Mouse (Mus musculus) adrenal gland, postnatal 14 days (tissue): Measurements from ENCODE around the gene Lmf1. TPM values are rescaled to one million over a fixed set of nuclear protein-coding genes. Genes with fewer than 3 reads are reported as not detected.
A peak's percentile ranks its signal among the peaks of the same experiment; 100 is the strongest.

ENCODE experiments used
- DNase-seq: peaks from one replicate; pipeline ENCODE4 v3.0.0; 2021; ENCODE audit warnings: mixed read lengths
- total RNA-seq: library from RNA; stranded (reverse); gene quantifications from 2 replicates; pipeline ENCODE4 v1.2.3, GENCODE M21; 2021

The Lmf1 gene
- total RNA-seq, 1 experiment from 2014 or later = 40.6 TPM

DNA sequence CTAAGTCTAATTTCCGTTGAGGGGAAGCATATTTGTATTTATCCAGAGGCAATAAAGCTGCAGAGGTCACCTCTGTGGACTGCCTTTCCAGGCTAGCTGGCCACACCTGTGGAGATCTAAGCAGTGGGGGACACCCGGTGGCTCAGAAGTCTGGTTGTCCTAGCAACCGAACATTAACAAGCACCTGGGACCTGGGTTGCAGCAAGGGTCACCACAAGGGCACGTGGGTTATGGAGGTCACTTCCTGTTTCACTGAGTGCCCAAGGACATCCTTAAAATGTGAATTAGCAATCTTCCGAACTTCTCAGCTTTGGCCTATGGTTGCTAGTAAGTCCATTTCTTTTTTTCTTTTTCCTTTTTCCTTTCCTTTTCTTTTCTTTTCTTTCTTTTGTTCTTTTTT is 25.3 kb downstream of the Lmf1 start:
- no peak for DNase-seq

DNA sequence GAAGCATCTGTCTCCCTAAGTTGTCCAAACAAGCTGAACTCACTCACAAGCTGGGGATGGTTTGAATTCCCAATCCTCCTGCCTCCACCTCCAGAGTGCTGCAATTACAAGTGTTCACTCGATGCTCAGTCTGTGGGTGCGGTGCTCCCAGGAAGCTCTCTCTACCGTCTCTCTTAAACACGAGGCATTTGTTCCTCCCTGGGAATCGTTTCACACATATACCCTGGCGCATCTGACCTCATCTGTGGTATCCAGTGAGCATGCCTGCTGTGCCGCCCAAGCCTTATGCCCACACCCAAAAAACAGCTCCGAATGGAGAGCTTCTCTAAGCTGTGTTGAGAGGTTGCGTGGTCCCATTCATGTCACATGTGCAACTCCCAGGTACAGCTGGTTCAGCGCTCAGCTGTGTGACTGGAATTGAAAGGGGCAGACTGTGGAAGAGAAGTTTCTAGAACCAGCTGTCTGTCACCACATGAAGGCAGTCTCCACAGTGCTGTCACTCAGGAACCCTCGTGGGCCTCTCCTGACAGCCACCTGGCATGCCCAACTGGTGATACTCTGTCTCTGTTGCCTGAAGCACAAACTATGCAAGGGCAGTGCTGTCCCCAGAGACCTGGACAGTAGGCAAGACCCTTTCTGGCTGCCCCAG is 29.4 kb downstream of the Lmf1 start:
- DNase-seq = no peak

DNA sequence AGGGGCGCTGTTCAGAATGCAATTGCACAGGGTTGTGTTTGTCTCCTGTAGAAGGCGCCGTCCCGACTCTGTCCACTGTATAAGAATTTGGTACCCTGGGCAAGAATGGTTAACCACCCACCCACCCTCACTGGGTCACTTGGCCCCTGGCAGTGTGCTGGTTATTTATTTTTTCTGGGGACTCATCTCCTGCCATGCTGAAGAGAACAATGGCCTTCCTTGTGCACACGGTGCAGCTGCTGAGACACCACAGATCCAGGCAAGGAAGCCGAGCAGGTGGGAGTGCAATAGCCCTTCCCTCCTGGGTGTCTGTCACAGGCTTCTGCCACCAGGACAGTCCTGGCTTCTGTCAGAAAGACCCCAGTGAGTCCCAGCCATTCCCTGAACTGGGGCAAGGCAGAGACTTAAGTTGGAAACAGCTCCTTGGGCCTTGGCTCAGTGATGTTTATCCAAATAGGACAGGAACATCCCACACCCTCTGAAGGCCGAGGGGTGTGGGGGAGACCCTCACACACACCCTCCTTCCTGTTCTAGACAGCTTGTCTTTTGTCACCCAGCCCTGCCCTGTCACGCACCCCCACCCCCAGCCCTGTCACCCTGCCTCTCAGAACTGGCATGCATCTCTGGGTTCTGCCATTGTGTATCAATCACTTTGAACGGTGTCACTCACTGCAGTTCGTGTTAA is 30.1 kb downstream of the Lmf1 start:
- DNase-seq = no peak

DNA sequence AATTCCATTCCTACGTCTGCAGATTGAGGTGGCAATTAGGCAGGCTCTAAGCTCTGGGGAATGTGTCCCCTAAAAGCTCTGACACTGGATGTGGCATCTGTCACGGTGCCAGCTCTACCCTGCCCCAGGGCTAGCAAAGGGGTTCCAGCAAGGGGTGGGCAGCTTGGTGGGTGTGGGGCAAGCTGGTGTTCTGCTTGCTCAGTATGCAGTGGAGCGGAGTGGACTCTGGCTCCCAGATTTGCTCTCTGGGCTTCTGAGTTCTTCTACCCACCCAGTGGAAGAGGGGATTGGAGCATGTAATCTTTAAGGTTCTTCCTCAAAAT is 30.6 kb downstream of the Lmf1 start:
- no peak for DNase-seq

DNA sequence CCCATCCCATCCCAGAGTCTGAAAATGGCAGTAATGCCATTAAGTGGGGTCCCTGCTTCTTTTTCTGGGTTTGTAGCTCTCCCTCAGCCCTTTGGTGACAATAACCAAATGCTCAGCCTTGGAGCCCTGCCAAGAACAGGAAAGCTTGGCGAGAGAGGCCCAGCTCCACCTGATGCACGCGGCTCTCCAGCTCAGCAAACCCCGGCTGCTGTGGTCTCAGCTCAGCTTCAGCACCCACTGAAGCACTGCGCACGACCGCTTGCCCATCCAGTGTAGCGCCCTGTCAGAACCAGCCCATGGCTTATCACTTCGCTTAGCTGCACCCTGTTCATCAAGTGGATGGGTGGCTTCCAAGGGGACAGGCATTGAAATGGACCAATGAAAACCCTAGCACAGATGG is 31.3 kb downstream of the Lmf1 start:
- peak; percentile 65 for DNase-seq

DNA sequence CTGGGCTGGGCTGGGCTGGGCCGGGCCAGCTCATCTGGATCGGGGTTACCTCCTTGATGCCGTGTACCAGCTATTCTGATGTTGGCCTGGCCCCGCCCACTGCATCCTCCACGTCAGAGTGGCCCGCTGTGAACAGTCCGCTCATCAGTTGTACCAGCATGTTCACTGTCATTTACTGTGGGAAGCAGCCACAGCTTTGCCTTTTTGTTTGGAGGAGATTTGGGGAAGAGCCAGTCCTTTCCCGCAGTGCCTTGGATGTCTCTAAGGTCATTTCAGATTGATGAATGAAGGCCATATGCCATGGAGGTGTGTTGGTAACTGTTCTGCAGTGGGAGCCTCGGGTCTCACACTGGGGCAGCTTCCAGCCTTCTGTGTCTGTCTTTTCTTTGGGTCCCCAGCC is 33.7 kb downstream of the Lmf1 start:
- no peak for DNase-seq

DNA sequence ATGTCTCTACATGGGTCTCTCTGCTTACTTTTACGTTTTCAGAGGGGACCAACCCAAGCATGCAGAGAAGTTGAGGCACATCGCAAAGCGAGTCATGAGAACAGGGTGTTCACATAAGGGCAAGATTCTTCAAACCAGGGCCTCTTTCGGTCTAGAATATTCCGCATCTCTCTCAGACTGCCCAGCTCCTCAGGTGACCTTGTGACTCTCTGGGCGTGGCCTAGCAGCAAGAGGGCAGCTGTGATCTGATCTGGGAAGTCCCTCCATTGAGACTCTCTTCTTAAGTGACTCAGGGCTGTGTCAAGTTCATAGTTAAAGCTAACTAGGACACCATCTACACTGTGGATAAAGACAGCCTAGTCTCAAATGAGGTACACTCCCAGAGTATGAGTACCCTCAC is 34.4 kb downstream of the Lmf1 start:
- no peak for DNase-seq

DNA sequence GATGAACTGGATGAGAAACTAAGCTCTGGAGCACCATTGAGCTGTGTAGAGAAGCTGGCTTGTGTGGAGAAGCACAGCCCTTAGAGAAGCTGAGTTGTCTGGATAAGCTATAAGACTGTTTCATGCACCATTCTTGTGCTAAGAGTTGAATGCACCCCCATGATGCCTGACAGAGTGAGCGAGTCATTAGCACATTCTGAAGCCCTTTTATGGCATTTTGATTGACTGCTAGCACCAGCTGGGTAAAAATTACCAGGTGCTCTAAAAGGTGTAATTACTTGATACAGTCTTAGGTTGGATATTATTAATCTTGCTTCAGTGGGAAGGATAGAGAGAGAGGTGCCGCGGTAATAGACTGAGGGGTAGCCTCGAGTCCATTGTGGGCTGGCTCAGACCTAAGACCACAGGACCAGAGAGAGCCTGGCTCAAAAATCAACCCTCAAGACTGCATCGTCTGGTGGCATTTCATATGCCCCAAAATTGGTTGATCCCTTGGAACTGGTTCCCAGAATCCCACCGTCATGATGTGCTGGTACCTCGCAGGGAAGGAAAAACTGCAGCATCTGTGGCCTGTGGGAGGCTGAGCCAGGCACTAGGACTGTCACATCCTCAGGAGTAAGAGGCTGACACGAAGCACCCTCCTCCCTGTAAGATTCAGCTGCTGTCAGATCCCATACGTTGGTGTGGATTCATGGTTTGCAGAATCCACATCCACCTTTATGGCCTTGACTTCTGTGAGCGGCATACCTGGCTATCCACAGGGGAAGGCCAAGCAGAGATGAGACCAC is 36.0 kb downstream of the Lmf1 start:
- DNase-seq = no peak

DNA sequence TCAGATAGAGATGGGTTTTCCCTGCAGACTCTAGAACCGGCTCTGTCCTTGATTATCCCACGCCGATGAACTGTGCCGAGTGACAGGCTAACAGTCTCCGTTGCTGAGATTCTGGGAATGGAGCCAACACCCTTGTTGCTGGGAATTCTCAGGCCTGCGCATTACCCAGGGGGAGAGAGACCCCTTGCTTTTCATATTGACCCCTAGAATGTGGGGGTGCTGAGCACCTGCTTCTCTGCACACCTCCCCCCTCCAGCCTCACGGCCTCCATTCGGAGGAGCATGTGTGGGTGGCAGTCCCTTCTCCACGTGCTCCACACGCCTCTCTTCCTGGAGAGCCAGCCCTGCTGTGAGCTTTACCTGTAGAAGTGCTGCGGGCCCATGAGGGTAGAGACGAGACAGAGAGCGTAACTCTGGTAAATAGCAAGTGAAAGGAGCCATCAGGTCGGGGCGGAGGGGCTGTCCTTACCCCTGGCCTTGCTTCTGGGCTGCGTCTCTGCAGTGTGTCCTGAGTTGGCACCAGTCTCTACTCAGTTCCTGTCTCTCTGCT is 39.7 kb downstream of the Lmf1 start:
- peak; percentile 72 for DNase-seq

DNA sequence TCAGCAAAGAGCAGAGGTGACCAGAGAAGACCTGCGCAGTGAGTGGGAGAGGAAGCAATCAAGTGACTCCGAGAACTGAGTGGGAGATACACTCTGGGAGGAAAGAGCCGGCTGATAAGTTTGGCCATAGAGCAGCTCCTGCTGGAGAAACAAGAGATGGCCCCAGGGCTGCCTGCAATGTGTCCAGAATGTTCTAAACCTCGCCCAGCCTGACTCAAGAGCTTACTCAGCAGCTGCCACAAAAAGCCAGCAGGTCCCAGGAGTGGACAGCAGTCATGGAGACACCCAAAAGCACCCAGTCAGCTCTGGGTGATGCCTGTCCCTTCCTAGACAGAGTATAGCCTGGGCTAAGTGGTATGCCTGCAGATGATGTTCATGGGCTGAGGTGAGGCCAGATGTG is 44.6 kb downstream of the Lmf1 start:
- no peak for DNase-seq

DNA sequence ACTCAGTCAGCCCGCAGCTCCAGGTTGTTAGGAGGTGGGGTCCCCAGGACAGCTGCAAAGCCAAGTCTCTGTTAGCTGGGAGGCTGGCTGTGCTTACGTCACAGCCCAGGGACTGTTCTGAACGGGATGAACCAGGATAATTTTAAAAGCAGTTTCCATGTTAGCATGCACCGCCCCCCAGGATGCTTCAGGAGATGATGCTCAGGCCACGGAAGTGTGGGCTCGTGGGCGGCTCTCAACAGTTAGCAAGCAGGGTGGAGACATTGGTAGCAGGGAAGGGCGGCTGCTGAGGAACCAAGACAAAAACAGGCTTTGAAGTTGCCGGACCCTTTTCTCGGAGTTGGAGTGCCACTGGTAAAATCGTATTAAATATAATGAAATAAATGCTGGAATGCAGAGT is 45.0 kb downstream of the Lmf1 start:
- DNase-seq = no peak

DNA sequence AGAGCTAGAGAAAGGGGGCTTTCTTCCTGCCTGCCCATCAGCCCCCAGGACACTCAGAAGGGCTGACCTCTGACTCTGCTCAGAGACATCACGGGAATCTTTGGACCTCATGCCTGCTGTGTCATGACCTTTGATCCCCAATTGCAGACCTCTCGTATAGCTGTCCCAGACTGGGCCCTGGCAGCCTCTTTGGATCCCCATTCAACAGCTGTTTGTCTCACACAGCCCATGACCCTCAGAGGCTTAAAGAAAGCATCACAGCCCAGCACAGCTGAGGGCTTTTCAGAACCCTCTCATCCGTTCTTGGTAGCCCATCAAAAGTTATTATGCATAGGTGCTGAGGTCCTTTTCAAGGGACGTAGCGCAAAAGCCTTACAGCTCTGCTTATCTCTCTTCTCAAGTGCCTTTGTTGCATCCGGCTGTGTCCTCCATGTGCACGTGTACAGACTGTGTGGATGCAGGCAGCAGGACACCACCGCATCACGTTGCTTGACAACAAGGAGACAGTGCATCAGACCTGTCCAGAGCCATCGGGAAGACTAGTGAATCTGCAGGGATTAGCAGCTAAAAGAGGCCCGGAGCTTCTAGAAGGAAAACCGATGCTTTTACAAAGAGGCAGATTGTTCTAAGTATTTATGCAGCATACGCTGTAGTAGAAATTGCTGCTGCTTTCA is 45.7 kb downstream of the Lmf1 start:
- DNase-seq = no peak

DNA sequence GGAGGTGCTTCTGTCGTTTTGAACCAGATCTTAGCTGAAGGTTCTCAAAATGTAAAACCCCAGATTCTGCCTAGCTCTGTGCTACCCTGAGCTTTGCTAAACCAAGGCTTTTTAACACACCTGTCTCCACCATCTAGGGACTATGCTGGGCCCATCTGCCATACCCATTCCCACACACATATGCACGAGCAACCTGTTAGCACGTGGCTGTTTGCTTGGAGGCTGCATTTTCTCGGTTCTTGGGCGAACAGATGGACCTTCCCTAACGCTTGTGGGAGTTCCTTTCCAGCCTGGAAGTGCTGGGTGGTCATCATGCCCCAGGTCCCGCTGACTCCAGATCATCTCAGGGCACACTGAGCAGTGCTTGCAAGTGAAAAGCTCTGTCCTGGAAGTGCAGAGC is 46.4 kb downstream of the Lmf1 start:
- no peak for DNase-seq

DNA sequence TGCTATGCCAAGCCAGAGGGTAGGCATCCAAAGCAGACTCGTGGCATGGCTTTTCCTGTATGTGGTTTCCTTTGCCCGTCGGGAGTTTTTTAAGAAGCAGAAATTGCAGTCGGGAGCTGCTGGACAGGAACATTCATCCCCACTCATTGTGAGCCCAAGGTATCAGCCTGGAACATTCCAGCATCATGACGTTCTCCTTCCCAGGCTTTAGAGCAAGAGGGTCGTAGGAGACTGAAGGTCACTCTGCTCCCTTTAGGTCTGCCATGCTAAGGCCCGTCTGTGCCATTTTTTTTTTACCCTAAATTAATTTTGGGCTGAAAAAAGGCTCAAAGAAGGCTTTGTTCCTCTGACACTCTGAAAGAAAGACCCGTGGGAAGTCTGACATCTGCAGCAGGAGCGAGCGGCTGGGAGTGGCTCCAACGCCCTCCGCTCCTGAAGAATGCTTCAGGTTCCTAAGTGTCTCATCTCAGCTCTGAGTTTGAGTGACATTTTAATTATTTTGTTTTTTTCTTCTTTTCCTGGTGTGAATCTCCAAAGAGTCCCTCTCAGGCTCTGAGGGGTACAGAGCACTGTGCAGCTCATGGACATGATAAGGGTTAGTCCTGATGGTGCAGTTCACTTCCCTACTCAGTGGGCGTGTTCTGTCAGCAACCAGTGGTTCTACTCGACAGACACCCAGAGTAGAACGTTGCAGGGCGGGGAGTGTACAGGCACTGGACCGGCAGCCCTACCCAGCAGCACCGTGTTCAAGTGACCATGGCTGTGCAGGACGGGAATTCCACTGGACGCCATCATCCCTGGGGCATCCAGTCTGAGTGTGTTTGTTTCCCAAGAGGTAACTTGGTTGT is 47.5 kb downstream of the Lmf1 start:
- DNase-seq = no peak

DNA sequence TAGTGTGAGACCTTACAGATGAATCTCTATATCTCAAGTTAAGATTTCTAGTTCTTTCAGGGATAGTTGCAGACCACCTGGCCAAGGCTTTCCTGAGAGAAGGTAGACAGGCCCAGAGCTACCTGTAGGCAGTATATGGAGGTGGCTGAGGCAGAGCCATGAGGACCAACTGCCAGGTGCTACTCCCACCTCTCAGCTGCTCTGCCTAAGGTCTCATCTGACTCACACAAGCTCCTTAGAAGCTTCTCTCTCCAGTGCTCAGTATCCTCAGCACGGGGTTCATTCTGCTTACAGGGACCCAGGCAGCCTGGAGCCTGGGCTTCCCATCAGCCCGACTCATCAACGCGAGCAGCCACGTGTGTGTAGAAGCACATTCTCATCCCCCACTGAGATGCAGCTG is 51.4 kb downstream of the Lmf1 start:
- no peak for DNase-seq

DNA sequence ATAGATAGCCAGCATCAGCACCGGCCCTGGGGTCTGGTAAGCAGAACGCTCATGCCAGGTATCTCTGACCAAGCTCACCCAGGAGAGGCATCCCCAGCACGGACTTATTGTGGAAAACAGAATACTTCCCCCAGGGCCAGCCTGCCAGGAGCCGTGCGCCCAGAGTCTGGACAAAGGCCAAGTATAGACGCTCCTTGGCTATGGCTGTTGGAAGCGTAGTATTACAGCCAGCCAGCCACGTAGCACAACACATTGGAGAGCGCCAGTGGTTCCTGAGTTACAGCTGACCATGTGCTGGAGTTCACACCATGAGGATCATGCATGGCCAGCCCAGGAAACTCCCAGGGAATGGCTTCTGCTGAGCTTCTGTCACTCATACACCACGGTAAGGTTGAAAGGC is 55.2 kb downstream of the Lmf1 start:
- peak; percentile 43 for DNase-seq

DNA sequence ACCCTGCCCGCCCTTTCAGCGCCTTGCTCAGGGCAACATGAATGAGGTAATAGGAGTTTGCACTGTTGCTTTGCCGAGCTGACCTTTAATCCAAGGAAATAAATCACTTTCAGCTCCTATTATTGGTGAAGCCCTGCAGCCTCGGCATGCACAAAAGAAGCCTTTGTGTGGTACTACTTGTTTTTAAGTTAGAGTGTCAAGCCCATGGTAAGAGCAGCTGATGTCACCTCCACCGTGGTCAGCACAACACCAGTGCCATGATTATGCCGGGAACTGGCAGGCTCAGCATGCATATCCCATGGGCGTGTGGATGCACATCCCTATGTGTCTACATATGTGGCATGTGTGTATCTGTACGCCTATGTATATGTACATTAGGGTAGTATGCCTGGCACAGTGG is 56.5 kb downstream of the Lmf1 start:
- no peak for DNase-seq

DNA sequence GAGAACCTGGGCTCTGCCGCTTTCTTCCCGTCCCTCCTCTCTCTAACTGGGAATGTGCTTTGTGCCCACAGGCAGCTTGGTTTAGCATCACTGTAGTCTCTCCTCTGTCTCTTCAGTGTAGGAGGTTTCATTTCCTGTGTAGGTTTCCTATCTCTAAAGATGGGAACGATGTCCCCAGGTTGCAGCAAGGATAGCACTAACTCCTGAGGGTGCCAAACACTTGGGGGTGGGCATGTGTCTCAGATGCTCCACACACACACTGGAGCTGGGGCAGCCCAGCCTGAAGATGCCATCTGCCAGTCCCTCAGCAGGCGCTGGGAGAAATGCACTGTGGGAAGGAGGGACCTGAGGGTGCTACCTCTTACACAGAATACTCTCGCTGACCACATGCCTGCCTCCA is 56.9 kb downstream of the Lmf1 start:
- no peak for DNase-seq

DNA sequence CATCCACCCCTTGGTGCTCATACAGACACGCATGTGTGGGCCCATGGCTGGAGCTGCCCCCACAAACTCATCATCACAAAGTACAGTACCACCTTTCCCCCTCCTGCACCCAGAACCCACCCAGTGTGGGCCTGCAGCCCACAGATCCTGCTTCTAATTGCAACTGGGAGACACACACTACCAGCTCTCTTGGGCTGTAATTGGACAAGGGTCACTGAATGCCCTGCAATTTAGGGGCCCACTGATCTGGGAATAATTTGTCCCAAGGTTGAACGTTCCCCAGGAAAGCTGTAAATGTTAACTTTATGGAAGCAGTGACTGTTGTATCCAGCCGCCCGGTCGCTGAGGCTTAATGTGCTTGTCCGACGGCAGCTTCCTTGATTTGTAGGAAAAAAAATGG is 59.1 kb downstream of the Lmf1 start:
- no peak for DNase-seq

DNA sequence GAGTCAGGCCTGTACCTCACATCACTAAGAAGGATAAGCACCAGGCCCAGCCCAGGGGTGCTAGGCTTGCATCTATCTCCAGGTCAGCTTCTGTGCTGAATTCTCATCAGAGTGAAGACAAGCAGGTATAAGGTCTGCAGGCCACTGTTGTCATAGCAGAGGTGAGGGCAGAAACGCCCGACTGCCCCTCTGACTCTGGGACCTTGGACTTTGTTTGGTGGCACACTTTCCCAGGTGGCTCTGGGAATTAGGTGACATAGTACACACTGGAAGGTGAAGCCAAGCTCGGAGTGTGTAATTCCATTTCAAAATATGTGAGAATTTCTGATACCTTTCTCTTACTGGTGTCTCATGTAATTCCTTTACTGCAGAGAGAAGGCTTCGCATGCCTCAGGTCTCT is 59.6 kb downstream of the Lmf1 start:
- DNase-seq = no peak

DNA sequence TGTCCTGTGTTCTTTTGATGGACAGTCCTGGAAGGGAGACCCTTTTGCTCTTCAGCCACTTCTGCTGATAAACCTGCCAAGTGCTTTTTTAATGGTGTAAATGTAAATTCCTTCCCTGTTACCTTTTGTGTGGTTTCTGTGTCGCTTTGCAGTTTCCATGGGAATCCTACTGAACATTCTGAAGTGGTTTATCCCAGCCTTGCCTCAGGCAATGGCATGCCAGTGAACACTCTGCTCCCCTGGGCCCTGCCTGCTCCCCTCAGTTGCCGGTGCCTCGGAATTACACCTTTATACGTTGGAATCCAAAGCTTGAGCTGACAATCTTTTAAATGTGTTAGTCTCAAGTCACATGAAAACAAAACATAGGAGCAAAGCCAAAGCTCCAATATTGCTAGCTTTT is 62.1 kb downstream of the Lmf1 start:
- no peak for DNase-seq

DNA sequence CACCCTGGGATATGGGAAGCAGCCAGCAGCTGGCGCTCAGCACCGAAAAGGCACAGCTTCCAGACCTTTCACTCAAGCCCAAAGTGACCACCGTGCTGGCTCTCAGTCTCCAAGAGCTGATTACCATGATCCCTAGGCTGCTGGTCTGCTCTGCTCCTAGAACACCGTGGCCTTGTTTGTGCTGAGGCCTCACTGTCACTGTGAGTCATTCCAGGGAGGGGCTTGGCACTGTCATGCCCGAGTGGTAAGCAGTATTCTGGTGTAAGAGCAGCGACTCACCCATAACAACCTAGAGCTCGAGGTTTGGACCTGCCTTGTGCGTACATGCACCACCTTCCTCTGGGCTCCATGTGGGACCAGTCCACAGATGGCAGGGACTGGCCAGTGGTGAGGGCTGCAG is 63.1 kb downstream of the Lmf1 start:
- DNase-seq = peak; percentile 91
